Mouse (Mus musculus) embryonic facial prominence, embryonic 15.5 days (tissue): ENCODE measurements around the gene Hpse2. TPM values are rescaled to one million over a fixed set of nuclear protein-coding genes. Genes with fewer than 3 reads are reported as not detected.
A peak's percentile ranks its signal among the peaks of the same experiment; 100 is the strongest.
"Not testable (repeated sequence)": the region's sequence is repeated elsewhere in the genome, so short reads cannot be mapped to it uniquely, and the experiment has no call there.

Source experiments
- ATAC-seq: fragments of 200-750 bp; cut with Nextera tagmentation; 2 replicates; pipeline ENCODE4 v1.8.0; 2017; ENCODE audit warnings: low read depth, moderate TSS enrichment; ENCODE audit not compliant: insufficient number of reproducible peaks, low FRiP score, low TSS enrichment
- H3K27ac ChIP-seq: fragments of 300-500 bp; sonication (generic); replicated peaks from 2 replicates; pipeline ENCODE4 v1.5.1; 2015; ENCODE audit warnings: mild to moderate bottlenecking, inconsistent platforms
- H3K27me3 ChIP-seq: fragments of 300-500 bp; sonication (generic); 2 replicates; pipeline ENCODE4 v1.6.1; 2015; ENCODE audit warnings: inconsistent platforms
- H3K36me3 ChIP-seq: fragments of 300-500 bp; sonication (generic); 2 replicates; pipeline ENCODE4 v1.6.1; 2015; ENCODE audit warnings: mild to moderate bottlenecking, inconsistent platforms
- H3K4me1 ChIP-seq: fragments of 300-500 bp; sonication (generic); 2 replicates; pipeline ENCODE4 v1.6.1; 2015; ENCODE audit warnings: inconsistent platforms
- H3K4me2 ChIP-seq: fragments of 300-500 bp; sonication (generic); replicated peaks from 2 replicates; pipeline ENCODE4 v1.6.1; 2015; ENCODE audit warnings: mild to moderate bottlenecking, inconsistent platforms
- H3K4me3 ChIP-seq: fragments of 300-500 bp; sonication (generic); replicated peaks from 2 replicates; pipeline ENCODE4 v1.5.1; 2015; ENCODE audit warnings: mild to moderate bottlenecking, inconsistent platforms
- H3K9ac ChIP-seq: fragments of 300-500 bp; sonication (generic); 2 replicates; pipeline ENCODE4 v1.6.1; 2015; ENCODE audit warnings: inconsistent platforms
- H3K9me3 ChIP-seq: fragments of 300-500 bp; sonication (generic); replicated peaks from 2 replicates; pipeline ENCODE4 v1.6.1; 2016; ENCODE audit warnings: inconsistent platforms
- WGBS: fragments of 180-500 bp; shearing (Covaris S2); methylation state at CpG from one replicate; pipeline ENCODE4 v1.1.7; 2015; 5-methylcytosine and 5-hydroxymethylcytosine counted together
- polyA plus RNA-seq: library from polyadenylated mRNA; unstranded; fragments of >200 nt; fragmentation: Nextera tagmentation; extraction: Ambion mirVana; gene quantifications from 2 replicates; pipeline ENCODE4 v1.2.1, GENCODE M21; 2015

The Hpse2 gene
- polyA plus RNA-seq, 1 experiment from 2014 or later, result 16.1 TPM

DNA sequence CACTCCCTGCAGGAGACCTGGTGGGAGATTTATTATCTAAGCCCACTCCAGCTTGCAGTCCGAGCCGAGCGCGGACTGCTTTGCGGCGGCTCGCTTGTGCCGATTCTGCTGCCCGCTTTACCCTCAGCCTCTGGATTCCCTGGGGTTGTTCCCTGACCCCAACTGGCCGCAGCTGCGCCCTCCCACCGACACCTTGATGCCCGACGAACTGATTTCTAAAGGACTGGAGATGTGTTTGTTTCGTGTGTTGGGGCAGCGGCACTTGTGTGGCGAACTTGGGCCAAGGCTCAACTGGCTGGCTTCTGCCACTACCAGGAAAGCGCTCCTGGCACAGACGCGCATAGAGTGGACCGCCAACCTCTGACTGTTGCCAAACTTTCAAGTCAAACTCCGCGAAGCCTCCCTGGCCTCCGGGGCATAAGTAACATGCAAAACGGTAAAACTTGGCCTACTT is 3.1 kb downstream of the Hpse2 start:
- ATAC-seq, result no peak
- H3K27me3 ChIP-seq, result peaks cover 42% of the 10 kb centered on the region
- peak overlapping the region; percentile 86 for H3K27ac ChIP-seq
- H3K4me1 ChIP-seq, result peaks cover 12% of the 10 kb centered on the region
- 2% methylated on average over 25 of the region's 25 CpGs for WGBS
- H3K36me3 ChIP-seq, result no peaks in the 10 kb centered on the region
- H3K9me3 ChIP-seq, result no peaks in the 10 kb centered on the region
- H3K4me2 ChIP-seq, result peak overlapping the region; percentile 55
- peak overlapping the region; percentile 46 for H3K4me3 ChIP-seq
- H3K9ac ChIP-seq, result peak overlapping the region; percentile 33

DNA sequence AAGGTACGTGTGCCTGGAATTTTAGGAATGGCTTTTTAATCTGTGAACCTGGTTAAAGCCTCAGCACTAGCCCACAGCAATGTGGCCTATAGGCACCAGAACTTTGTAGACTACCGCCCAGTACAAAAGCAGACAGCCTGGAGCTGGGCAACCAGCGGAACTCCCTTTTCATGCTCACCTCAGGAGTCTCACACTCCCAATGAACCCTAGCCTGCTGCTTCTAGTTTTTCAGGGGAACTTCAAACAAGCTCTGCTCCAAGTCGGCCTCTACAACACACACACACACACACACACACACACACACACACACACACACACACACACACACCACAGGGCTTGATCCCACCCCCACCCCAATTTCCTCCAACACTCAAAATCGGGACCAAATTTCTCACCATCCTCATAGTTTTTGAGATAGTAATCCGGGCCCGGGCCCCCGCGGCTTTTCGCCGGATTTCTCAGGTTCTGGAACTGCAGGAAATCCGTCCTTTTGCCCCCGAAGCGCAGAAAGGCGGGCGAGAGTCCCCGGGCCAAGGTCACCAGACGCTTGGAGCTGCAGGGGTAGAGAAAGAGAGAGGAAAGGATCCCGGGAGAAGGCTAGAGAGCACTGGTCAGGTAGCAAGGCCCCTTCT is 3.7 kb downstream of the Hpse2 start:
- H3K36me3 ChIP-seq, result no peaks in the 10 kb centered on the region
- H3K4me2 ChIP-seq, result peak overlapping the region; percentile 55
- no peaks in the 10 kb centered on the region for H3K9me3 ChIP-seq
- H3K27me3 ChIP-seq, result peaks cover 38% of the 10 kb centered on the region
- H3K4me1 ChIP-seq, result peaks cover 12% of the 10 kb centered on the region
- peak overlapping the region; percentile 33 for H3K9ac ChIP-seq
- H3K4me3 ChIP-seq, result peak overlapping the region; percentile 46
- no peak for ATAC-seq
- peak overlapping the region; percentile 86 for H3K27ac ChIP-seq
- WGBS, result 5% methylated on average over 19 of the region's 19 CpGs

DNA sequence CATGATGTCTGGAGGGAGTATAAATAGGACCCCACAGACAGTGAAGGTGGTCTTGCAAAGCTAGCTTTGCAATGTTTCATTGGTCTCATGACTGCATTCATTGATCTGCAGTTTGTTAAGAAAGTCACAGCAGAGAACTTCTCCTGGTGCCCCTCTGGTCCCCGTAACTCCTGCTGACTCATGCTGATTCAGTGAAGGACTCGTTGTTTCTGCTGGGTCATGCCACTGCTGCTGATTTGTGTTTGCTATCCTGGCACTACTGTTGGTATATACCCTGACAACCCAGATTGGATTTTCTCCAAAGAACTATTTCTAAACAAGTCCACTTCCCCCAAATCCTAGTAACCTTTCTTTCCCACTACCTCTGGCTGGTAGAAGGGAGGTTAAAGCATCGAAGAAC is 29.3 kb downstream of the Hpse2 start:
- Histone ChIP-seq H3K4me1 (no peaks in the 10 kb centered on the region), H3K27me3 (no peaks in the 10 kb centered on the region), H3K4me2 (no peak overlapping the region), H3K36me3 (peaks cover 8% of the 10 kb centered on the region; the same call in 1 of the 2 replicates), H3K9me3 (no peaks in the 10 kb centered on the region), H3K27ac (no peak overlapping the region), H3K4me3 (no peak overlapping the region), H3K9ac (no peak overlapping the region)
- WGBS, result 92% methylated on average over 3 of the region's 3 CpGs
- ATAC-seq, result no peak

- Histone ChIP-seq H3K4me1 (no peaks in the 10 kb centered on the region), H3K36me3 (0 out of 2 replicates have a peak, but pooled peaks cover under 1% of the 10 kb centered on the region), H3K9me3 (no peaks in the 10 kb centered on the region), H3K27ac (no peak overlapping the region), H3K4me2 (no peak overlapping the region), H3K27me3 (no peaks in the 10 kb centered on the region), H3K9ac (no peak overlapping the region), H3K4me3 (no peak overlapping the region)
- ATAC-seq, result no peak
Measured at GRCm38 (mm10) chr19:43311125-43311524, 77.0 kb downstream of the Hpse2 start.

- H3K4me2 ChIP-seq, result no peak overlapping the region
- 0 out of 2 replicates have a peak, but pooled peaks cover 4% of the 10 kb centered on the region for H3K36me3 ChIP-seq
- H3K27me3 ChIP-seq, result no peaks in the 10 kb centered on the region
- no peak overlapping the region for H3K4me3 ChIP-seq
- no peak overlapping the region for H3K27ac ChIP-seq
- no peak for ATAC-seq
- H3K9ac ChIP-seq, result no peak overlapping the region
- H3K4me1 ChIP-seq, result no peaks in the 10 kb centered on the region
- no peaks in the 10 kb centered on the region for H3K9me3 ChIP-seq
Measured at GRCm38 (mm10) chr19:43306756-43307155, 81.4 kb downstream of the Hpse2 start.

GRCm38 (mm10) chr19:43281336-43281735 is 106.8 kb downstream of the Hpse2 start:
- not testable (repeated sequence) for H3K27me3 ChIP-seq, H3K27ac ChIP-seq, H3K4me3 ChIP-seq, H3K4me2 ChIP-seq, H3K4me1 ChIP-seq, H3K9ac ChIP-seq, H3K9me3 ChIP-seq, H3K36me3 ChIP-seq, ATAC-seq
- WGBS, result 87% methylated on average over 1 of the region's 1 CpGs

GRCm38 (mm10) chr19:43243993-43244392 is 144.2 kb downstream of the Hpse2 start:
- no peaks in the 10 kb centered on the region for H3K4me1 ChIP-seq
- no peak overlapping the region for H3K4me3 ChIP-seq
- no peaks in the 10 kb centered on the region for H3K36me3 ChIP-seq
- H3K4me2 ChIP-seq, result no peak overlapping the region
- ATAC-seq, result no peak
- H3K9ac ChIP-seq, result no peak overlapping the region
- no peaks in the 10 kb centered on the region for H3K9me3 ChIP-seq
- 67% methylated on average over 4 of the region's 4 CpGs for WGBS
- H3K27ac ChIP-seq, result no peak overlapping the region
- no peaks in the 10 kb centered on the region for H3K27me3 ChIP-seq

DNA sequence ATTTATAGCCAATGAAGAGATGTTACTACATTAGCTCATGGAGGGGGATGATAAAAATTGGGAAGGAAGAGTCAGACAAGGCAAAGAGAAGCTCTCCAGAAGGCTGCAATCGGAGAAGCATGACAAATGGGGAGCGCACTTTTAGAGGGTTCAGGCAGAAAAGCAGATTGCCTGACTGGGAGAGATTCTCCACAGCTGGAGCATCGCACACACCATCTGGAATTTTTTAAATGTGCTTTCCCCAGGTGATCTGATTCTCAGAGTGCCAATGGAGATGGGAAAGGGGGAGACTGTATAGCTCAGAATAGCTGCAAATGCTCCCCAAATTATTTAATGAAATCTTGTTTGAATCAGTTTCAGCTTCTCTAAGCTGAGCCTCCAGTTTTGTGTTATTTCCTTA is 156.4 kb downstream of the Hpse2 start:
- Histone ChIP-seq H3K4me1 (0 out of 2 replicates have a peak, but pooled peaks cover 9% of the 10 kb centered on the region), H3K36me3 (no peaks in the 10 kb centered on the region), H3K4me2 (no peak overlapping the region), H3K9ac (no peak overlapping the region), H3K27ac (0 out of 2 replicates have a peak overlapping the region, but pooled peaks have one; percentile 9), H3K27me3 (no peaks in the 10 kb centered on the region), H3K4me3 (no peak overlapping the region), H3K9me3 (no peaks in the 10 kb centered on the region)
- no peak for ATAC-seq
- WGBS, result 32% methylated on average over 3 of the region's 3 CpGs

DNA sequence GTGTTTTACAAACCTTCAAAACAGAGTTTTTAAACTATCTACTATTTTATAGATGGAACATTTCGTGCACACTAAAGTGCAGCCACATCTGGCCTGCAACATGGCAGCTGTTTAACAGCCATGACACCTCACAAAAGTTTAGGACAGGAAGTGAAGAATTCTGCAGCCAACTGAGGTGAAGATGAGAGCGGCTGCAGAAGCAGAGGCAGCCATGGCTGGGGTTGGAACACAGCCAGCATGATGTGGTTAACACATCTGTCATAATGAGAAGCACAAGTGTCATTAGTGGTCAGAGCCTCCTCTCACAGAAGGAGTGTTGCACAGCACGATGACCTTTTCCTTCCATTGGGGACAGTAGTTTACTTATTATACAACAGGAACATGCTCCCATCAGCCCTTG is 194.6 kb downstream of the Hpse2 start:
- Histone ChIP-seq H3K4me1 (no peaks in the 10 kb centered on the region), H3K36me3 (no peaks in the 10 kb centered on the region), H3K4me3 (no peak overlapping the region), H3K4me2 (no peak overlapping the region), H3K9ac (no peak overlapping the region), H3K27ac (no peak overlapping the region), H3K9me3 (no peaks in the 10 kb centered on the region), H3K27me3 (no peaks in the 10 kb centered on the region)
- WGBS, result 55% methylated on average over 3 of the region's 3 CpGs
- ATAC-seq, result no peak

- H3K27ac ChIP-seq, result no peak overlapping the region
- no peaks in the 10 kb centered on the region for H3K36me3 ChIP-seq
- 87% methylated on average over 3 of the region's 3 CpGs for whole genome bisulfite sequencing
- no peaks in the 10 kb centered on the region for H3K9me3 ChIP-seq
- H3K4me1 ChIP-seq, result no peaks in the 10 kb centered on the region
- H3K27me3 ChIP-seq, result no peaks in the 10 kb centered on the region
- H3K4me2 ChIP-seq, result no peak overlapping the region
- no peak for ATAC-seq
- H3K4me3 ChIP-seq, result no peak overlapping the region
- no peak overlapping the region for H3K9ac ChIP-seq
Measured at GRCm38 (mm10) chr19:43175437-43175965, 212.7 kb downstream of the Hpse2 start.

- Histone ChIP-seq H3K9me3 (no peaks in the 10 kb centered on the region), H3K4me3 (no peak overlapping the region), H3K27ac (no peak overlapping the region), H3K9ac (no peak overlapping the region), H3K4me1 (no peaks in the 10 kb centered on the region), H3K27me3 (no peaks in the 10 kb centered on the region), H3K4me2 (no peak overlapping the region), H3K36me3 (no peaks in the 10 kb centered on the region)
- no peak for ATAC-seq
- WGBS, result 81% methylated on average over 2 of the region's 2 CpGs
Measured at GRCm38 (mm10) chr19:43174812-43175211, 213.3 kb downstream of the Hpse2 start.

DNA sequence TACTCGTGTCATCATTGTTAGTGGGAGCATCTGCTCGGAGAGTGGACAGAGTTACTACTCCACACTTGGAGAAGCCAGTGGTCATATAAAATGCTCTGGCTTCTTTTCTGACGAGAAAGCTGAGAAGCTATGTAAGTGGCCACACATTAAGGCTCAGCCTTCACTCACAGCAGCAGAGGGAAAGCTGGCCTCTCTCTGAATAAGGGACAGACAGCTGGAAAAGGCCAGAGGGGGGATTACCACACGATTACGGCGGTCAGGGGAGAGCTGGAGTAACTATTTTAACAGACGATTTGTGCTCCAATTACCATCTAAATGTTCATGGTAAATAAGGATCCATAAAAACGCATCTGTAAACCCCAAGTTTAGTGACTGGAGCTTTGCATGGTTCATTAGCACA is 232.1 kb downstream of the Hpse2 start:
- Histone ChIP-seq H3K9ac (no peak overlapping the region), H3K27ac (peak overlapping the region; percentile 49), H3K9me3 (no peaks in the 10 kb centered on the region), H3K4me2 (no peak overlapping the region), H3K4me1 (peaks cover 16% of the 10 kb centered on the region), H3K36me3 (no peaks in the 10 kb centered on the region), H3K4me3 (no peak overlapping the region), H3K27me3 (no peaks in the 10 kb centered on the region)
- ATAC-seq, result no peak
- WGBS, result 23% methylated on average over 8 of the region's 8 CpGs
